Mouse (Mus musculus): ENCODE results near the gene Spag7.

GRCm38 (mm10) chr11:70667271-70668150, 1.7 kb downstream of the Spag7 start:
- no peak for TF ChIP-seq MAFK (IDR thresholded peaks at IDR 0.05; ENCODE audit: insufficient read depth, low read depth, low read length)
- TF ChIP-seq HCFC1 (IDR thresholded peaks at IDR 0.05; ENCODE audit: borderline replicate concordance, insufficient read depth, low read length), result no peak
- no peak for TF ChIP-seq CHD2 (IDR thresholded peaks at IDR 0.05; ENCODE audit: low read depth, low read length)
- TF ChIP-seq ZNF384 (IDR thresholded peaks at IDR 0.05; ENCODE audit: low read depth, low read length), result no peak
